Mouse (Mus musculus) stomach, postnatal 0 days (tissue): ENCODE measurements around the gene Cox10.

ENCODE experiments used
- CTCF ChIP-seq: IDR thresholded peaks from 2 replicates; pipeline ENCODE4 v1.5.1; 2016; ENCODE audit warnings: antibody characterized with exemption, low read depth, mild to moderate bottlenecking, moderate library complexity
- EP300 ChIP-seq: optimal IDR thresholded peaks from 2 replicates; pipeline ENCODE3; 2016; ENCODE audit warnings: antibody characterized with exemption

GRCm38 (mm10) chr11:63991958-63992357 lies 87.3 kb downstream of the Cox10 start:
- TF ChIP-seq CTCF (no peak), EP300 (no peak)
